Mouse (Mus musculus): ENCODE results near the gene Slc22a17. TPM values are rescaled to one million over a fixed set of nuclear protein-coding genes. Genes with fewer than 3 reads are reported as not detected.
"Not testable (repeated sequence)": the region's sequence is repeated elsewhere in the genome, so short reads cannot be mapped to it uniquely, and the experiment has no call there.

Gene Slc22a17
- polyA plus RNA-seq, 1 experiment = not detected

DNA sequence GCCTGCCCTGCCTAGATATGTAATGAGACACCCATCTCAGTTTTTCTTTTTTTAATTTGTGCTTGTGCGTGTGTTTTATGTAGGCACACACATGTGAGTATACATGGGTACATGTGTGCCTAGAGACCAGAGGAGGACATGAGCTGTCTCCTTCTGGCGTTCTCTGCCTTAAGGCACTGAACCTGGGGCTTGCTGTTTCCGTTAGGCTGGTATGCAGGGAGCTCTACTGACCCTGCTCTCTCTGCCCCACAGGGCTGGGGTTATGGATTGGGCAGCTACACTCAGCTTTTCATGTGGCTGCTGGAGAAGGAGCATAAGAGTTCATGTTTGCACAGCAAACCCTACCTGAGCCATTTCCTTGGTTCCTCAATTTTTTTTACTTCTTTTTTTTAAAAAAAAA lies 41.5 kb upstream of the Slc22a17 start:
- WGBS = 89% methylated on average over 3 of the region's 3 CpGs
- Histone ChIP-seq H3K4me1 (ENCODE audit: control insufficient read depth, insufficient read depth, low read length) (no peaks in the 10 kb centered on the region), H3K4me3 (ENCODE audit: insufficient read depth, low read depth, low read length) (no peak overlapping the region), H3K27ac (ENCODE audit: insufficient read depth, low read depth, low read length) (no peak overlapping the region)
- no peak for TF ChIP-seq CTCF (IDR thresholded peaks at IDR 0.05; ENCODE audit: insufficient read depth, low read depth, low read length)
- no peak for TF ChIP-seq POLR2A (IDR thresholded peaks at IDR 0.05; ENCODE audit: insufficient read depth, low read depth, low read length)

DNA sequence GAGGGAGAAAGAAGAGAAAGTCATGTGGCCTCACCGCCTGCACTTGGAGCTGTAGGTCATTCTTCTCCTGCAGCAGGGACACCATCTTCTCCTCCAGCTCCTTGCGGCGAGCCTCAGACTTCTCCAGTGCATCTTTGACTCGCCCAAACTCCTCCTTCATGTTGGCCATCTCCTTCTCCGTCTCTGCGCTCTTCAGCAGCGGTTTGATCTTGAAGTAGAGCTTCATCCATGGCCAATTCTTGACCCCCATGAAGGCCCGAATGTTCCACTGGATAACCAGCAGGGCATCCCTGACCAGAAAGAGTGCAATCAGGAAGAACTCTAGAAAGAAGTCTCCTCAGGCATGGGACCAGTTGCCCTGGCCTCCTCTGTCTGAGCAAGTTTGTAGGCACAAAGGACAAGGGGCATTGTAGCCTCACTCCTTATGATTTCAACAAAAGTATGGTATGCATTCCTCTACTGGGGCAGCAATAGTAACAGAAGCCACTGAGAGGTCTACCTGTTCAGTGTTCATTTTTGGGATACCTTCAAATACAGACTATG lies 40.8 kb upstream of the Slc22a17 start:
- Histone ChIP-seq H3K27ac (ENCODE audit: insufficient read depth, low read depth, low read length) (no peak overlapping the region), H3K4me3 (ENCODE audit: insufficient read depth, low read depth, low read length) (no peak overlapping the region), H3K4me1 (ENCODE audit: control insufficient read depth, insufficient read depth, low read length) (no peaks in the 10 kb centered on the region)
- no peak for TF ChIP-seq POLR2A (IDR thresholded peaks at IDR 0.05; ENCODE audit: insufficient read depth, low read depth, low read length)
- TF ChIP-seq CTCF (IDR thresholded peaks at IDR 0.05; ENCODE audit: insufficient read depth, low read depth, low read length) = no peak
- WGBS = 94% methylated on average over 8 of the region's 8 CpGs

DNA sequence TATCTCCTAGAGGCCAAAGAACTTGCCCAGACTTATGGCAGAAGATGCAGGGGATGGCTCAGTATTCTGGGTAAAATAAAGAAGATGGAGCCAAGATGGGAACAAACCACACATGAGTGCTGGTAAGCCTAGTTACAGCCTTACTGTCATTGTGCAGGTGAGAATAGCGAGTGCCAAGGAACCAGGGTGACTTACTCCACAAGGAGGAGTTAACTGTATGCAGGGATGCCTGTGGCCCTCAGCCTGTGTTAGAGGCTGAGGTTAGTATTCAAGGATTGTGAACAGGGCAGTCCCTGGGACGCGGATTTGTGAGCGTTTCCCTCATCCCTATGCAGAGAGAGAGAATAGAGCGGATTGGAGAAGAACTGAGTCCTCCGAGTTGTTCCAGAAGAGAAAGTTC lies 38.7 kb upstream of the Slc22a17 start:
- 90% methylated on average over 6 of the region's 6 CpGs for WGBS
- H3K27ac ChIP-seq (ENCODE audit: insufficient read depth, low read depth, low read length) = no peak overlapping the region
- TF ChIP-seq CTCF (IDR thresholded peaks at IDR 0.05; ENCODE audit: insufficient read depth, low read depth, low read length) (no peak), POLR2A (IDR thresholded peaks at IDR 0.05; ENCODE audit: insufficient read depth, low read depth, low read length) (no peak)
- H3K4me3 ChIP-seq (ENCODE audit: insufficient read depth, low read depth, low read length) = no peak overlapping the region
- no peaks in the 10 kb centered on the region for H3K4me1 ChIP-seq (ENCODE audit: control insufficient read depth, insufficient read depth, low read length)

DNA sequence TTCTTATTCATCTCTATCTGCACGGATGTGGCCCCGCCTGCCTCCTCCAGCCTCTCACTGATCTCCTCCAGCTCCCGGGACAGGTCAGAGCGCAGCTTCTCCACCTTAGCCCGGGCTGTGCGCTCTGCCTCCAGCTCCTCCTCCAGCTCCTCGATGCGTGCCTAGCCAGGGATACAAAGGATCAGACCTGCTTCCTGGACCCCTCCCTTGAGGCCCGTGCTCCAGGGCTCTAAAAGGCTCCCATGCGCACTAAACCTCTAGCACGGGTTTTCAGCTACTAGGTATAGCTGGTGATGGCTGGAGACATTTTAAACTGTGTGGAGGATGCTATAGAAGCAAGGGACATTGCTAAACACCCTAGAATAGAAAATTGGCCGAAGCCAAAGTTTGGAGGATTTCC lies 37.6 kb upstream of the Slc22a17 start:
- no peak overlapping the region for H3K27ac ChIP-seq (ENCODE audit: insufficient read depth, low read depth, low read length)
- H3K4me1 ChIP-seq (ENCODE audit: control insufficient read depth, insufficient read depth, low read length) = no peaks in the 10 kb centered on the region
- 74% methylated on average over 12 of the region's 12 CpGs for WGBS
- no peak overlapping the region for H3K4me3 ChIP-seq (ENCODE audit: insufficient read depth, low read depth, low read length)
- no peak for TF ChIP-seq CTCF (IDR thresholded peaks at IDR 0.05; ENCODE audit: insufficient read depth, low read depth, low read length)

DNA sequence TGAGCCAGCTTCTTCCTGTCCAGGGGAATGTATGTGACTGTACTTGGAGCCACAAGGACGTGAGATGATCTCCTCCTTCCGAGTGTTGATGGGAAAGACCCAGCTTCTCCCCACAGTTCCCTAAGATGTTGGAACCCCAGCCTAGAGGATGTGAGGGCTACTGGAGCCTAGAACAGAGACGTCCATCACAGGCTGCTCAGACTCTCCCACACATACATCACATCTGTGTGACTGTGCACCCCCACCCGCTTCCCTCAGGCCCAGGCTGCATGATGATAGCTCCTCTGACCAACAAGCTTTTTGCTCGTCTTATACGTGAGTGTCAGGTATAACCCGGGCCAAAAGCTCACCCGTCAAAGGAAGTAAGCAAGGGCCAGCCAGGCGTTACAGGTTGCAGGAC lies 35.8 kb upstream of the Slc22a17 start:
- H3K27ac ChIP-seq (ENCODE audit: insufficient read depth, low read depth, low read length) = no peak overlapping the region
- H3K4me3 ChIP-seq (ENCODE audit: insufficient read depth, low read depth, low read length) = no peak overlapping the region
- TF ChIP-seq CTCF (IDR thresholded peaks at IDR 0.05; ENCODE audit: insufficient read depth, low read depth, low read length) (no peak), POLR2A (IDR thresholded peaks at IDR 0.05; ENCODE audit: insufficient read depth, low read depth, low read length) (no peak)
- H3K4me1 ChIP-seq (ENCODE audit: control insufficient read depth, insufficient read depth, low read length) = no peaks in the 10 kb centered on the region
- 95% methylated on average over 9 of the region's 9 CpGs for WGBS

DNA sequence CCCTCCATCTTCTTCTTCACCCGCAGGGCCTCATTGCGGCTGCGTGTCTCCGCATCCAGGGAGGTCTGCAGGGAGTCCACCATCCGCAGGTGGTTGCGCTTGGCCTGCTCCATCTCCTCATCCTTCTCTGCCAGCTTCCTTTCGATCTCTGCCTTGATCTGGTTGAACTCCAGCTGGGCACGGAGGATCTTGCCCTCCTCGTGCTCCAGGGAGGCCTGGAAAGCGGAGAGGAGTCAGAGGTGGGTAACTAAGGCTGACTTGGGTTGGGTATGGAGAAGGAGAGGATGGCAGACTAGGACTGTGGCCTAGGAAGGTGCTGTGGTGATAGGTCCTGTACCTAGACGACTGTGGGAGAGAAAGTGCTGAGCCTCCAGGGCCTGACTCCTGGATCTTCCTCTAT lies 34.1 kb upstream of the Slc22a17 start:
- 91% methylated on average over 11 of the region's 11 CpGs for WGBS
- H3K4me3 ChIP-seq (ENCODE audit: insufficient read depth, low read depth, low read length); H3K27ac ChIP-seq (ENCODE audit: insufficient read depth, low read depth, low read length); H3K4me1 ChIP-seq (ENCODE audit: control insufficient read depth, insufficient read depth, low read length): not testable (repeated sequence)

DNA sequence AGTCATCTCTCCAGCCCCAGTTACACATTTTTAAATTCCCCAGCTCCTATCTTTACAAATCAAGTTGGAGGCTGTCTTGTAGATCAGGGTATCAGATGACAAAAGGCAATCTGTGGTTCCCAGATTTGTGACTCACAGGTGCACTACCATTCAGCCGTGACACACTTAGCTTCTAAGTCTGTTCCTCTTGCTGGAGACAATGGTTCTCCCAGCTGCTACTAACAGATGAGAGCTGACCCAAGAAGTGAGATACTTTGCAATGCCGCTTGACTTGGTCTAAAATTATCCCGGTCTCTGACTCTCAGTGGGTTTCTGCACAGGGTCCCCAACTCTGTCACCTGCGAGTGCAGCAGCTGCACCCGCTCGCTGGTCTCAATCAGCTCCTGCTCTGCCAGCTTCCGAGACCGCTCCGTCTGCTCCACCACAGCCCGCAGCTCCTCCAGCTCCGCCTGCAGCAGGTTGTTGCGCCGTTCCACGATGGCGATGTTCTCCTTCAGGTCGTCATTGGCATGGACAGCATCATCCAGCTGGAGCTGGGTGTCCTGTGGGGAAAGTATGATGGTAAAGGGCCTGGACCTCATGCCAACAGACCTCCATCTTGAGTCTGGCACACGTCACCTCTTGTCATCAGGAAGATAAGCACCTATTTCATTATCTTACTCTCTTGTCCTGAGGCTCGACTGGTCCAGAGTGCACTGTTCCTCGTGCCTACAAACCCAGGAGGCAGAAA lies 33.2 kb upstream of the Slc22a17 start:
- no peak overlapping the region for H3K4me3 ChIP-seq (ENCODE audit: insufficient read depth, low read depth, low read length)
- H3K27ac ChIP-seq (ENCODE audit: insufficient read depth, low read depth, low read length) = no peak overlapping the region
- TF ChIP-seq CTCF (IDR thresholded peaks at IDR 0.05; ENCODE audit: insufficient read depth, low read depth, low read length) = no peak
- no peak for TF ChIP-seq POLR2A (IDR thresholded peaks at IDR 0.05; ENCODE audit: insufficient read depth, low read depth, low read length)
- no peaks in the 10 kb centered on the region for H3K4me1 ChIP-seq (ENCODE audit: control insufficient read depth, insufficient read depth, low read length)
- 80% methylated on average over 19 of the region's 19 CpGs for WGBS

DNA sequence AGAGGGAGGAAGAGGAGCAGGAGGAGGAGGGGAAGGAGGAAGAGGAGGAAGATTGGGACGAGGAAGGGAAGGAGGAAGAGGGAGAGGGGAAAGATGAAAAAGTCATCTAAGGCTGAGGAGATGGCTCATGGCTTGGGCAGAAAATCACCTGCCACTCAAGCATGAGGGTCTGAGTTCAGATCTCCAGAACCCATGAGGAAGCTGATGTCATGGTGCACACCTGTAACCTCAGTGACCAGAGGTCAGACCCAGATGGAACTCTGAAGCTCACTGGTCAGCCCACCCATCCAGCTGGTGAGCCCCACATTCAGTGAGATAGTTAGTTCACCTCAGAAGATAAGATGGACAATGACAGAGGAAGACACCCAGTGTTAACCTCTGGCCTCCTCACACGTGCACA lies 32.0 kb upstream of the Slc22a17 start:
- WGBS = 70% methylated on average over 2 of the region's 2 CpGs
- H3K4me3 ChIP-seq (ENCODE audit: insufficient read depth, low read depth, low read length) = no peak overlapping the region
- no peak overlapping the region for H3K27ac ChIP-seq (ENCODE audit: insufficient read depth, low read depth, low read length)
- H3K4me1 ChIP-seq (ENCODE audit: control insufficient read depth, insufficient read depth, low read length) = no peaks in the 10 kb centered on the region
- TF ChIP-seq CTCF (IDR thresholded peaks at IDR 0.05; ENCODE audit: insufficient read depth, low read depth, low read length) (no peak), POLR2A (IDR thresholded peaks at IDR 0.05; ENCODE audit: insufficient read depth, low read depth, low read length) (no peak)

DNA sequence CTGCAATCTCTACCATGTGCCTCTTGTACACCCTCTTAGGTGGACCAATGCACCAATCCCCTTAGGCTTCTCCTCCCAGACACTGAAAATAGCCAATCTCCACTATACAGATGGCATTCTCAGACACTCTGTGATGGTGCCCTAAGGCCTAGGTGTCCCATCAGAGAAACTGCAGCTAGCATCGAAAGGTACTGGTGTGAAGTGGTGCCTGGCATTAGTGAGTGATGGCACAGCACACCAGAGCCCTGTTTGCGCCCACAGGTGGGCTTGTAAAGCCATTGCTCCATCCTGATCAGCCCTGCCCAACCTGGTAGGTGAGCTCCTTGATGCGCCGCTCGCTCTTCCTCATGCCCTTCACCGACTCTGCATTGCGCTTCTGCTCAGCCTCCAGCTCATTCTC lies 31.0 kb upstream of the Slc22a17 start:
- H3K4me1 ChIP-seq (ENCODE audit: control insufficient read depth, insufficient read depth, low read length) = peaks cover 2% of the 10 kb centered on the region; the same call in 1 of the 2 replicates
- no peak overlapping the region for H3K27ac ChIP-seq (ENCODE audit: insufficient read depth, low read depth, low read length)
- H3K4me3 ChIP-seq (ENCODE audit: insufficient read depth, low read depth, low read length) = no peak overlapping the region
- 96% methylated on average over 7 of the region's 7 CpGs for WGBS
- TF ChIP-seq POLR2A (IDR thresholded peaks at IDR 0.05; ENCODE audit: insufficient read depth, low read depth, low read length) = no peak
- TF ChIP-seq CTCF (IDR thresholded peaks at IDR 0.05; ENCODE audit: insufficient read depth, low read depth, low read length) = no peak

DNA sequence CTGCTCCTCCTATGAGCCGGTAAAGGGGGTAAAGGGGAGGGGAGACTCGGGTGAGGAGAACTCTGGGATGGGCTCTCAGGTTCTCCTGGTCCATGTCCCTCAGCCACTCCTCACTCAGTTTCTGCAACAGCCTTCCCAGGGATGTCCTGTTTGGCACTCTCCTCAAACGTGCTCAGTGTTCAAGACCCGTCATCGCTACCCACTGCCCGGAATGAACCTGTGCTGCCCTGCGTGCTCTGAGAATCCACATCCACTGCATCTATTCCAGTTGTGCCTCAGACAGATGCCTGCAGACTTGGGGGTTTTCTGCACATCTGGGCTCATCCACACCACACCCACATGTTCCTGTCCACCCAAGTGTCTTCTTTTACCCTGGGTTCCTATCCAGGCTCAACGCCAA lies 29.5 kb upstream of the Slc22a17 start:
- no peak overlapping the region for H3K4me3 ChIP-seq (ENCODE audit: insufficient read depth, low read depth, low read length)
- peaks cover 9% of the 10 kb centered on the region for H3K4me1 ChIP-seq (ENCODE audit: control insufficient read depth, insufficient read depth, low read length)
- H3K27ac ChIP-seq (ENCODE audit: insufficient read depth, low read depth, low read length) = no peak overlapping the region
- TF ChIP-seq POLR2A (IDR thresholded peaks at IDR 0.05; ENCODE audit: insufficient read depth, low read depth, low read length) = no peak
- TF ChIP-seq CTCF (IDR thresholded peaks at IDR 0.05; ENCODE audit: insufficient read depth, low read depth, low read length) = no peak
- WGBS = 94% methylated on average over 8 of the region's 8 CpGs
